Mouse (Mus musculus): ENCODE measurements around the gene Nrn1l.

DNA sequence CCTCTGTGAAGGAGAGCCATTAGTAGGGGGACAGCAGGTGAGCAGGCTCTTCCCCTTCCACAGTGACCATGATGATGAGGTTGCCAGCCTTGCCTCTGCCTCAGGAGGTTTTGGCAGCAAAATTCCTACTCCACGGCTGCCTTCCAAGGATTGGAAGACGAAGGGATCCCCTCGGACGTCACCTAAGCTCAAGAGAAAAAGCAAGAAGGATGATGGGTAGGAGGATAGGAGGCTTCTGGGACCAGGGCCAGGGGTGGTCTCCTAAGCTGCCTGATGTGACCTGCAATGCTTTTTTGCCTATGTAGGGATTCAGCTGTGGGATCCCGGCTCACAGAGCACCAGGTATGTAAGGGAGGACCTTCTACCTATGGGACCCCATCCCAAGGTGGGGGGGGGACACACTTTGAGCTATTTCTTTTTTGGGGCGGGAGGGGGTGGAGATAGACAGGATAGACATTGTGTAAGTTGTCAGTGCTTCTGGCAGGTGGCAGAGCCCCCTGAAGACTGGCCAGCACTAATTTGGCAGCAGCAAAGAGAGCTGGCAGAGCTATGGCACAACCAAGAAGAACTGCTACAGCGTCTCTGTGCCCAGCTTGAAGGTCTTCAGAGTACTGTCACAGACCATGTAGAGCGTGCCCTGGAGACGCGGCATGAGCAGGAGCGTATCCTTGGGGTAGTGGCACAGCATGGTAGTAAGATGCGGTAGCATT lies 3.5 kb upstream of the Nrn1l start:
- TF ChIP-seq CTCF (IDR thresholded peaks at IDR 0.05; ENCODE audit: insufficient read depth, low read depth, low read length) (no peak), POLR2A (IDR thresholded peaks at IDR 0.05; ENCODE audit: insufficient read depth, low read depth, low read length) (no peak)

Measured in olfactory bulb, adult 2 months (tissue).